Mouse (Mus musculus): Measurements from ENCODE around the gene Mfsd5. TPM values are rescaled to one million over a fixed set of nuclear protein-coding genes. Genes with fewer than 3 reads are reported as not detected.
A peak's percentile ranks its signal among the peaks of the same experiment; 100 is the strongest.

The Mfsd5 gene
- polyA plus RNA-seq, 1 experiment from 2014 or later: 74.2 TPM

- peaks cover 41% of the 10 kb centered on the region for H3K4me1 ChIP-seq (ENCODE audit: control insufficient read depth, insufficient read depth, low read length)
- H3K27ac ChIP-seq (ENCODE audit: low read length): no peak overlapping the region
- no peak for ATAC-seq
- H3K9me3 ChIP-seq (ENCODE audit: control insufficient read depth, low read length): no peaks in the 10 kb centered on the region
- WGBS: 78% methylated on average over 11 of the region's 11 CpGs
- no peak overlapping the region for H3K4me2 ChIP-seq (ENCODE audit: low read depth, low read length)
- no peaks in the 10 kb centered on the region for H3K27me3 ChIP-seq (replicated peaks; ENCODE audit: control insufficient read depth, insufficient read depth, low read length)
- H3K36me3 ChIP-seq (ENCODE audit: control insufficient read depth, insufficient read depth, low read length): 0 out of 2 replicates have a peak, but pooled peaks cover 3% of the 10 kb centered on the region
- no peak overlapping the region for H3K9ac ChIP-seq (ENCODE audit: low read depth, low read length)
- H3K4me3 ChIP-seq (ENCODE audit: low read length): no peak overlapping the region
Observed at GRCm38 (mm10) chr15:102239851-102240250, 39.4 kb upstream of the Mfsd5 start.

DNA sequence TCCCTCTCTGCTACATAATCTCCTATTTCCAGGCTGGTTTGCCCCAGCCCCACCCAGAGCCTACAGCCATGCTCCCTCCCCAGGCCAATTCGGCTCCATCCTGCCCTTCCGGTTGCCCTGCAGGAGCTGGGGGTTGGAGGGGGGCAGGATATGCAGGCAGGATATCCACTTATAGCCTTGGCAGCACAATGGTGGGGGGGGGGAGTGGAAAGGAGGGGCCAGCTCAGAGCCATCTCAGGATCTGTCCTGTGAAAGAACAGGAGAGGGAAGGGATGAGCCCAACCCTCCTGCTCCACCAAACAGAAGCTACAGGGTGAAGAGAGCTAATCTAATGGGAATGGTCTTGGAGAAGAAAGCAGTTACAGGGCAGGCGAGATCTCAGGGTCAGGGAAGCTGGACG is 38.6 kb upstream of the Mfsd5 start:
- no peak overlapping the region for H3K27ac ChIP-seq (ENCODE audit: low read length)
- no peak overlapping the region for H3K4me2 ChIP-seq (ENCODE audit: low read depth, low read length)
- peaks cover 41% of the 10 kb centered on the region for H3K4me1 ChIP-seq (ENCODE audit: control insufficient read depth, insufficient read depth, low read length)
- no peaks in the 10 kb centered on the region for H3K27me3 ChIP-seq (replicated peaks; ENCODE audit: control insufficient read depth, insufficient read depth, low read length)
- no peaks in the 10 kb centered on the region for H3K9me3 ChIP-seq (ENCODE audit: control insufficient read depth, low read length)
- H3K9ac ChIP-seq (ENCODE audit: low read depth, low read length): no peak overlapping the region
- H3K4me3 ChIP-seq (ENCODE audit: low read length): no peak overlapping the region
- 78% methylated on average over 4 of the region's 4 CpGs for WGBS
- ATAC-seq: no peak
- 0 out of 2 replicates have a peak, but pooled peaks cover 3% of the 10 kb centered on the region for H3K36me3 ChIP-seq (ENCODE audit: control insufficient read depth, insufficient read depth, low read length)

DNA sequence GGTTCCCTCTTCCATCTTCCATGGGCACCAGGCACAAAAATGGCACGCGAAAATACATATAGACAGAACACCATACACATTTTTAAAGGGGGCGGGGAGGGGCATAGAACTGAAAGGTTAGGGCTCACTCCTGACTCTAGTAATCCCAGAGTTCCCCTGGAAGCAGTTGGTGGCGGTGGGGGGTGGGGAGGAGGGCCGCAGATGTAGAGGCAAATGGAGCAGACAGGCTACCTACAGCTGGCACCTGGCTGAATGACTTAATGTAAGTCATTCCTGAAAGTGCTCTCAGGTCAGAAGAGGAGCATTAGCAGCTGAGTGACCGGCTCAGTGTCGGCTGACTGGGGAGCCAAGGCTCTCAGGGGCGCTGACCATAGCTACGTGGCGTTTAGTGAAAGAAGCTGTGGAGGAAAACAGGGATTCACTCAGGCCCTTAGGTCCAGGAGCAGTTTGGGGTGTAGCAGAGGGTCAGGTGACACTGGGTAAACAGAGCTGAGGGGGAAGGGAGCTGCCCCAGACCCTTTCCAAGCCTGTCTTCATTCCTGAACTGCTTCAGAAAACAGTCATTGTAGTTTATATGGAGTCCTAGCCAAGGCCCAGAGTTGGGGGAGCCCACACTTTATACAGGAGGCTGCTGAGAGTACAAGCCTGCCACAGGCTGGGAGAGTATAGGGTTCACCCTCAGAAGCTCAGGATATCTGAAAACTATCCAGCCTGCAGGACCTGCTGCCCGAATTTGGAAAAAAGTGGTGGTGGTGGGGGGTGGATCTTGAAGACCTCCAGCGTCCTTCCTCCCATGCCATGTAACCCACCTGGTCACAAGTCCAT is 36.6 kb upstream of the Mfsd5 start:
- H3K9ac ChIP-seq (ENCODE audit: low read depth, low read length): peak overlapping the region; percentile 23; the same call in 1 of the 2 replicates
- 45% methylated on average over 12 of the region's 12 CpGs for WGBS

DNA sequence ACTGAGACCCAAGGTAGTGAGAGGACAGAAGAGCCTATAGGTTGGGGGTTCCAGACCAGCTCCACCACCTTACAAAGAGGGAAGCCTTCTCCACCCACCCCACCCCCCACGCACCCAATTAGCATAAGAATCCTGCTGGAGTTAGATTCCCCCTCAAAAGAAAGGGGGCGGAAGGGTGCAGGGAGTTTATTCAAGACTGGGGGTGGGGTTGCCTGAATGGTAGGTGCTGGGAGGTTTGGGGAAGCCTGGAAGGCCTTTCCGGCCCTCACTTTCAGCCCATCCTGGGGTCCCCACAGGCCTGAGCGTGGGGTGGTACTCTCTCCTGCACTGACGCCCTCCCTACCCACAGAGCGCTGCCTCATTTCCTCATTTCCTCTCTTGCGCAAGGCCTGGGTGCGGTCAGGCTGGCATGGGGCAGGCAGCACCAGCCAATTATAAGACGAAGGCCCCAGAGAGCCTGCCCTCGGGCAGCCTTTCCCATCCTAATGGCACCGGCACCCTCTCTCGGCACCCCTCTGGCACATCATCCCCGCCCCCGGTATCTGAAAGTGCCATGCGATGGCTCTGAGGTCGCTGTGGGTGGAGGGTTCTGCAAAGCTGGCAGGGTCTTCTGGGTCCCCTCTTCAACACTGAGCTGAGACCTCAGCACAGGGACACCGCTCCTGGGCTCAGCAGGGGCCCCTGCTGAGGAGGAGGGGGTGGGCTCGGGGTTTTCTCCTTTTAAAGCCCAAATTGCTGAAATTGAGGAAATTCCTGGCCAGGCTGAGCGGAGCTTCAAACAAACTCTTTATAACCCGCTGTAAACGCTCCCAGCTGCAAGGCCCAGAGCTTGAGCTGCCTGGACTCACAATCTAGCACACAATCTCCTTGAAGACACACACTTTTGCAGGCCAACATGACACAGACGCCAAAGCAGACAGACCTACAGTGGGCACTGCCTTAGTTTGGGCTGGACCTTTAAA is 35.7 kb upstream of the Mfsd5 start:
- Histone ChIP-seq H3K9ac (ENCODE audit: low read depth, low read length) (peak overlapping the region; percentile 55), H3K4me2 (ENCODE audit: low read depth, low read length) (peak overlapping the region; percentile 96), H3K27ac (ENCODE audit: low read length) (peak overlapping the region; percentile 69), H3K27me3 (replicated peaks; ENCODE audit: control insufficient read depth, insufficient read depth, low read length) (no peaks in the 10 kb centered on the region), H3K36me3 (ENCODE audit: control insufficient read depth, insufficient read depth, low read length) (0 out of 2 replicates have a peak, but pooled peaks cover 3% of the 10 kb centered on the region), H3K9me3 (ENCODE audit: control insufficient read depth, low read length) (no peaks in the 10 kb centered on the region), H3K4me3 (ENCODE audit: low read length) (peak overlapping the region; percentile 69), H3K4me1 (ENCODE audit: control insufficient read depth, insufficient read depth, low read length) (peaks cover 39% of the 10 kb centered on the region)
- ATAC-seq: peak; percentile 33
- 17% methylated on average over 22 of the region's 22 CpGs for WGBS

More for the DNA sequence above, 36.6 kb upstream of the Mfsd5 start:
- H3K36me3 ChIP-seq (ENCODE audit: control insufficient read depth, insufficient read depth, low read length): 0 out of 2 replicates have a peak, but pooled peaks cover 3% of the 10 kb centered on the region
- H3K4me2 ChIP-seq (ENCODE audit: low read depth, low read length): peak overlapping the region; percentile 96
- H3K9me3 ChIP-seq (ENCODE audit: control insufficient read depth, low read length): no peaks in the 10 kb centered on the region
- H3K4me3 ChIP-seq (ENCODE audit: low read length): no peak overlapping the region
- H3K27me3 ChIP-seq (replicated peaks; ENCODE audit: control insufficient read depth, insufficient read depth, low read length): no peaks in the 10 kb centered on the region
- peak overlapping the region; percentile 69 for H3K27ac ChIP-seq (ENCODE audit: low read length)
- peaks cover 36% of the 10 kb centered on the region for H3K4me1 ChIP-seq (ENCODE audit: control insufficient read depth, insufficient read depth, low read length)
- no peak for ATAC-seq

GRCm38 (mm10) chr15:102244306-102245191 is 34.7 kb upstream of the Mfsd5 start:
- peak overlapping the region; percentile 69 for H3K4me3 ChIP-seq (ENCODE audit: low read length)
- H3K4me1 ChIP-seq (ENCODE audit: control insufficient read depth, insufficient read depth, low read length): peaks cover 46% of the 10 kb centered on the region
- no peak for ATAC-seq
- H3K27me3 ChIP-seq (replicated peaks; ENCODE audit: control insufficient read depth, insufficient read depth, low read length): no peaks in the 10 kb centered on the region
- H3K36me3 ChIP-seq (ENCODE audit: control insufficient read depth, insufficient read depth, low read length): 0 out of 2 replicates have a peak, but pooled peaks cover 3% of the 10 kb centered on the region
- no peaks in the 10 kb centered on the region for H3K9me3 ChIP-seq (ENCODE audit: control insufficient read depth, low read length)
- WGBS: 11% methylated on average over 19 of the region's 19 CpGs
- peak overlapping the region; percentile 80 for H3K9ac ChIP-seq (ENCODE audit: low read depth, low read length)
- H3K4me2 ChIP-seq (ENCODE audit: low read depth, low read length): peak overlapping the region; percentile 96
- peak overlapping the region; percentile 98 for H3K27ac ChIP-seq (ENCODE audit: low read length)

DNA sequence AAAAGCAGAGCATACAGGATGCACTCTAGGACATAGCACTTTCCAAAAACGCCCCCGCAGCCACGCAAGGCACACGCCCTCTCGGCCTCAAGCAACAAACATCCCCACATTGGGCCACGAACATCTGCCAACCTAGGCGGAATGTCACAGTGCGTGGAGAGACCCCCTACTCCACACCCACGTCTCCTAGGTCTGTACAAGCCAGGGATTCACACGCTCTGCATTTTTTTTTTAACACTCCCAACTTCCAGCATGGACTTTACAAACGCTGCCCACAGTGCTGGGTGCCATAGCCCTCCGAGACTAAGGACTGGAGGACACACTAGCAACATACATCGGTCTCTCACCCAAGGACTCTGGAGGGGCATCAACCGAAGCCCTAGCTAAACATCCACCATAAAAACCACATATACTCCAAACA is 33.8 kb upstream of the Mfsd5 start:
- Histone ChIP-seq H3K4me2 (ENCODE audit: low read depth, low read length) (peak overlapping the region; percentile 96), H3K27me3 (replicated peaks; ENCODE audit: control insufficient read depth, insufficient read depth, low read length) (no peaks in the 10 kb centered on the region), H3K27ac (ENCODE audit: low read length) (peak overlapping the region; percentile 98), H3K4me3 (ENCODE audit: low read length) (peak overlapping the region; percentile 69), H3K4me1 (ENCODE audit: control insufficient read depth, insufficient read depth, low read length) (peaks cover 52% of the 10 kb centered on the region), H3K9me3 (ENCODE audit: control insufficient read depth, low read length) (no peaks in the 10 kb centered on the region), H3K9ac (ENCODE audit: low read depth, low read length) (peak overlapping the region; percentile 80), H3K36me3 (ENCODE audit: control insufficient read depth, insufficient read depth, low read length) (0 out of 2 replicates have a peak, but pooled peaks cover 1% of the 10 kb centered on the region)
- no peak for ATAC-seq
- 6% methylated on average over 14 of the region's 14 CpGs for WGBS

DNA sequence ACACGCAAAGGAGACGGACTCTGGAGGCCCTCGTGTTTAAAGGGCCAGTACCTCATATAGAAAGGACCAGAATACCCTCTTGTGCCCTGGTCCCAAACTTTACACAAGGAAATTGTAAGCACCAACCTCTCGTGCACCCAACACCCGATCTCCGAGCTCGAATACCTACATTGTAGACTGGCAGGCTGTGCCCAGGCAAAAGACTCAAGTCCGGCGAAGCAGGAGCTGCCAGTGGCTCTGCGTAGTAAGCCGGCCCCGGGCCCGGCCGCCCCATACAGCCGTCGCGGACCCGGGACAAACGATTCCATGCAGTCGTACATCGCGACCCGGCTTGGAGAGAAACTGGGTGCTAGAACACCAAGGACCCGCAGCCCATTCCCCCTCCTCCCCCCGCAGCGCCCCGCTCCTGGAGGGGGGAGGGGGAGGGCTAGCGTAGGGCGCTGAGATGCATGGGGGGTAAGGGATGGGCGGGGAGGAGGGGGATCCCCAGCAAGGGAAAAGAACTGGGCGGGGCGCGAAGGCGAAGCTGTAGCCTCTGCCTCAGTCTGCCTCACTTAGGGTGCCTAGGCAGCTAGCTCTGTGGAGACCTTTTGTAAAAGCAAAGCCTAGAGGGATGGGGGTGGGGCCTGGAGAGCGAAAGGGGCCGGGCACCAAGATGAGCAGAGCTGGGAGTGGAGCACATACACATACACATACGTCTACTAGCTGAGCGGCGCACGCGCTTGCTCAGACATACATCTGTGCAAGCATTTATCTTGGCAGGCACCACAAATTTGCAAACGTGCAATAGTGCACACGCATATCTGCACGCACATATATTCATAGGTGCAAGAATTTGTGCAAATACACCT is 33.1 kb upstream of the Mfsd5 start:
- Histone ChIP-seq H3K4me3 (ENCODE audit: low read length) (peak overlapping the region; percentile 69), H3K9me3 (ENCODE audit: control insufficient read depth, low read length) (no peaks in the 10 kb centered on the region), H3K27ac (ENCODE audit: low read length) (peak overlapping the region; percentile 98), H3K27me3 (replicated peaks; ENCODE audit: control insufficient read depth, insufficient read depth, low read length) (no peaks in the 10 kb centered on the region), H3K4me2 (ENCODE audit: low read depth, low read length) (peak overlapping the region; percentile 96), H3K4me1 (ENCODE audit: control insufficient read depth, insufficient read depth, low read length) (peaks cover 52% of the 10 kb centered on the region), H3K9ac (ENCODE audit: low read depth, low read length) (peak overlapping the region; percentile 80), H3K36me3 (ENCODE audit: control insufficient read depth, insufficient read depth, low read length) (no peaks in the 10 kb centered on the region)
- under 1% methylated on average over 37 of the region's 44 CpGs for WGBS
- ATAC-seq: peak; percentile 77

DNA sequence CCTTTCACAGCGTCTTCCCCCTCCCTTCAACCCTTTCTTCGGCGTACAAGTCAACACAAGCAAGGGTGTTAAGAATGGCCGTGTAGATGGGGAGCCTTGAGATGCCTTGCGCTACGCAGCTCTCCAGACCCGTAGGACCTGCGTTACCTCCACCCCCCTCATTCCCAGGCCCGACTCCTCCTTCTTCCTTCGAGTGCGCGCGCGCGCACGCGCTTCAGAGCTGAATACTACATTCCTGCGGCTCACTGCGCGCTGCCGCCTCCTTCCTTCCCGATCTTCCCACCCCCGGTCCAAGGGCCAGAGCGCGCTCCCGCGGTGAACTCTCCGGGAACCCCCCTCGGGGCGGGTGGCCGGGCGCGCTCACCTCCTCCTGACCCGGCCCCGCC is 32.4 kb upstream of the Mfsd5 start:
- peak overlapping the region; percentile 69 for H3K4me3 ChIP-seq (ENCODE audit: low read length)
- peak overlapping the region; percentile 98 for H3K27ac ChIP-seq (ENCODE audit: low read length)
- no peaks in the 10 kb centered on the region for H3K27me3 ChIP-seq (replicated peaks; ENCODE audit: control insufficient read depth, insufficient read depth, low read length)
- peak overlapping the region; percentile 96 for H3K4me2 ChIP-seq (ENCODE audit: low read depth, low read length)
- peak; percentile 81 for ATAC-seq
- no peaks in the 10 kb centered on the region for H3K9me3 ChIP-seq (ENCODE audit: control insufficient read depth, low read length)
- no peaks in the 10 kb centered on the region for H3K36me3 ChIP-seq (ENCODE audit: control insufficient read depth, insufficient read depth, low read length)
- peak overlapping the region; percentile 80 for H3K9ac ChIP-seq (ENCODE audit: low read depth, low read length)
- under 1% methylated on average over 35 of the region's 35 CpGs for WGBS
- H3K4me1 ChIP-seq (ENCODE audit: control insufficient read depth, insufficient read depth, low read length): peaks cover 52% of the 10 kb centered on the region
